ENCODE assay signal across 8 mouse cellular contexts in the genomic region with DNA sequence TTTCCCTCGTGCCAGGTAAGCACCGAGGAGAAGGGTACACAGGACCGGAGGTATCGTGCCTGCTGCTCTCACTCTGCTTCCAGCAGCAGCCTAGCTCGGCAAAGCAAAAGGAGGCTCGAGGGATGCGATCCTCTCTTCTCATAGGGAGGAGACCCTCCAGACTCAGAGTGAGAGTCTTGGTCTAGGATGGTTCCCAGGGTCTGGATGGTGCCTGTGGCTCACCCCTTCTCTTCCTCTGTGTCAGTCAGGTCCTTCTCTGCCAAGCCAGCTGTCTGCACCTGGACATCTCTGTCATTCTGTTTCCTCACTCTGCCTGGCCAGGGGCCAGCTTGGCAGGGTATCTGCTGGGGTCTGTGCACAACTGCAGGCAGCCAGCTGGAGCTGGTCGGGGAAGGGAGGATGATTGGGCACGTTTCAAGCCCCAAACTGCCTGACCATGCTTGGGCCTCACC.
A peak's percentile ranks its signal among the peaks of the same experiment; 100 is the strongest.
DNase-seq lines count a peak whose midpoint lies in the region; ATAC-seq lines count a peak whose summit lies in the region.

No protein-coding gene starts in this region.

- H3K27me3 ChIP-seq in hindbrain, embryonic 16.5 days (replicated peaks; ENCODE audit: control insufficient read depth, insufficient read depth, low read length), result no peaks in the 10 kb centered on the region
- H3K27me3 ChIP-seq in midbrain, embryonic 15.5 days (replicated peaks), result no peaks in the 10 kb centered on the region

- H3K36me3 ChIP-seq in hindbrain, embryonic 16.5 days (ENCODE audit: control insufficient read depth, insufficient read depth, low read length), result no peaks in the 10 kb centered on the region
- no peaks in the 10 kb centered on the region for H3K36me3 ChIP-seq in midbrain, embryonic 15.5 days (replicated peaks)

- peak overlapping the region; percentile 17; the same call in 1 of the 2 replicates for H3K4me2 ChIP-seq in hindbrain, embryonic 16.5 days (ENCODE audit: low read length)
- no peak overlapping the region for H3K4me2 ChIP-seq in midbrain, embryonic 15.5 days

- peak; percentile 87 for ATAC-seq in hindbrain, embryonic 16.5 days
- peak; percentile 81 for ATAC-seq in midbrain, embryonic 15.5 days (replicated peaks)

- peak; percentile 22 for DNase-seq in adrenal gland, postnatal 14 days
- no peak for DNase-seq in adrenal gland, postnatal 25 days
- peak; percentile 72 to 74 for DNase-seq in right cerebral cortex, postnatal 10 days (ENCODE audit: low spot score in 2 of 2)
- DNase-seq in right cerebral cortex, adult 18-20 months, result no peak
- DNase-seq in spleen, postnatal 4 days (ENCODE audit: low spot score in 2 of 2), result no peak
- no peak for DNase-seq in thymus, postnatal 4 days

- WGBS in hindbrain, embryonic 16.5 days, result 62% methylated on average over 9 of the region's 9 CpGs
- 68% methylated on average over 9 of the region's 9 CpGs for WGBS in midbrain, embryonic 15.5 days

- no peak overlapping the region for H3K4me3 ChIP-seq in hindbrain, embryonic 16.5 days (ENCODE audit: low read length)
- H3K4me3 ChIP-seq in midbrain, embryonic 15.5 days, result no peak overlapping the region

- H3K9ac ChIP-seq in hindbrain, embryonic 16.5 days (ENCODE audit: low read depth, low read length), result no peak overlapping the region
- no peak overlapping the region for H3K9ac ChIP-seq in midbrain, embryonic 15.5 days

- peaks cover 23% of the 10 kb centered on the region for H3K4me1 ChIP-seq in hindbrain, embryonic 16.5 days (ENCODE audit: control insufficient read depth, insufficient read depth, low read depth, low read length)
- peaks cover 18% of the 10 kb centered on the region for H3K4me1 ChIP-seq in midbrain, embryonic 15.5 days

- peak overlapping the region; percentile 64 for H3K27ac ChIP-seq in hindbrain, embryonic 16.5 days (ENCODE audit: low read depth, low read length)
- peak overlapping the region; percentile 54 for H3K27ac ChIP-seq in midbrain, embryonic 15.5 days

- no peaks in the 10 kb centered on the region for H3K9me3 ChIP-seq in hindbrain, embryonic 16.5 days (ENCODE audit: control insufficient read depth, low read length)
- H3K9me3 ChIP-seq in midbrain, embryonic 15.5 days, result no peaks in the 10 kb centered on the region

Comparison
In these comparisons a context has a peak if more than half of its experiments do, and no peak if none do; other contexts are left out.
1. DNase-seq: peak in adrenal gland, postnatal 14 days (single experiment) and right cerebral cortex, postnatal 10 days (2 of 2); none in adrenal gland, postnatal 25 days (single experiment), right cerebral cortex, adult 18-20 months (single experiment), spleen, postnatal 4 days (0 of 2) and thymus, postnatal 4 days (single experiment).